Mouse (Mus musculus): ENCODE results near the gene Klf1. TPM values are rescaled to one million over a fixed set of nuclear protein-coding genes. Genes with fewer than 3 reads are reported as not detected.
A peak's percentile ranks its signal among the peaks of the same experiment; 100 is the strongest.

The Klf1 gene
- total RNA-seq, 2 experiments from 2014 or later: not detected

GRCm38 (mm10) chr8:84936041-84936961, 34.6 kb downstream of the Klf1 start:
- no peak for DNase-seq

- DNase-seq: peak; percentile 34
These were observed 35.3 kb downstream of the Klf1 start, which contains the start of gene Mast1 for GRCm38 (mm10) chr8:84936962-84937546. Gene Mast1 (minus strand): TSS chr8:84937359.

GRCm38 (mm10) chr8:84937620-84938485, 36.1 kb downstream of the Klf1 start:
- DNase-seq: no peak

GRCm38 (mm10) chr8:84943699-84944098, 42.0 kb downstream of the Klf1 start:
- DNase-seq: no peak

GRCm38 (mm10) chr8:84944478-84945160, 42.9 kb downstream of the Klf1 start:
- no peak for DNase-seq

DNA sequence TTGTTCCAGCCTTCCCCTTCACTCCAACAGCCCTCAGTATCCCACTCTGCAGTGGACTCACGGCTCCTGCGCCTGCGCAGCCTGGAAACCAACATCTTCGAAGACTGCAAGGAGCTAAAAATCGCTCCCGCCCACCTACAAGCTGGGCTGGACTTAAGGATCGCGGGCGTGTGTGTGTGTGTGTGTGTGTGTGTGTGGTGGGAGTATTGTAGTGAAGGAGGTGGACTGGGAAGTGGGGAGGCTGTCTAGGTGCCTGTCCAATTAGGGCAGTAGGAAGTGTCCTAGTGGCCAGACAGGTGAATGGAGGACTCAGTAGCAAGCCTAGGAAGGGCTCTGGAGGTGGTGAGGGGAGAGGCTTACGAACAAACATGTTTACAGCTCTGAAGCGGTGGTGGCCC, 43.5 kb downstream of the Klf1 start:
- no peak for DNase-seq

DNA sequence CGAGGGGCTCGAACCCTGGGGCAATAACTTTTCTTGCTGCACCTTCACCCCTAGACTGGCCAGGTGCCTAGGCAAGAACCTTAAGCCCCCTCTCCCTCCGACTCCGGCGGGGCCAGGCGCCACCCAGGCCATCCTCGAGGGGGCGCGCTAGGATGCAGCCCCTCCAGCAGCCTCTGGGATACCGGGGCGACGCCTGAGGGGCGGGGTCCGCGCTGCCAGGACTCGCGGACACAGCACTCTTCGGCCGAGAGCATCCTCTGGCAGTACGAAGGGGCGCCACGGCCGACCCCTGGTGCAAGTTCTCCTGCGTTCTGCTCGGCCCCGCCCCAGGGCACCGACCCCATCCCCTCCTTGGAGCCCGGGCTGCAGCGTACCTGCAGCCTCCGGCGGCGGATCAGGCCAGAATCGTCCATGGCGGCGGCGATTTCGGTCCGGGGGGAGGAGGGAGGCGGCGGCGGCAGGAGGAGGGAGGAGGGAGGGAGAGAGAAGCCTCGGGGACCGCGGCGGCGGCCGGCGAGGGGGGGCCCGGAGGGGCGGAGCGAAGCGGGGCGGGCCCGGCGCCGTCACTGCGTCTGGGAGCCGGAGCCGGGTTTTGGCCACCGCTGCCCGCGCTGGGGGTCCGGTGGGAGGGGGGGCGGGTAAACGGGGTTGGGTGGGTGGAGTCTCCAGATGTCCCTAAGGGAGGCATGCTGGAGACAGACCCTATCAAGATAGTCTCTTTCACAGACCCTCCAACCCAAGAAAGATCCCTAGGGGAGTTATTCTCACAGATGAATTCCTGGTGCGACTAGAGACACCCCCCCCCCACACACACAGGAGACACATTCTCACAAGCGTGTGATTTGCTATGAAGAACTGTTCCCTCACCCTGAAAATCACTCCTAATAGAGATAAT, 44.2 kb downstream of the Klf1 start:
- DNase-seq: no peak

GRCm38 (mm10) chr8:84946528-84947240, 45.0 kb downstream of the Klf1 start, which contains the start of gene Rtbdn:
Gene Rtbdn (plus strand): TSS chr8:84946991.
- no peak for DNase-seq

- DNase-seq: no peak
These were observed 45.5 kb downstream of the Klf1 start for GRCm38 (mm10) chr8:84947241-84947545.

DNA sequence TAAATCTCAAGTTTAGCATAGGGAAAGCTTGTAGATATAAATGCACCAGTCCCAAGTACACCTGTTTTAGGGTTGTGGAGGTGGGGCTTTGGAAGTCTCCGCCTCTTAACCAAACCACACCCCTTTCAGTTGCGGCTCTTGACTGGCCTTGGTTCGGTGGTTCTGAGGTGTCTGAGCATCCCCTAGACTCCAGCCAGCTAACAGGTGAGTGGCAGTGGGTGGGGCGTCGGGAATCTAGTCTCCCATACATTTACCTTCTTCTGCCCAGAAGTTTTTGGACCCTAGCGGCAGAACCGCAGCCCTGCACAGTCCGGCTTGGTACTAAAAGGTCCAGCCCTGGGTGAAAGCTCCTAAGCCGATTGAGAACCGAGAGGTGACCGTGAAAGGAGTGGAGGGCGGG, 48.0 kb downstream of the Klf1 start:
- no peak for DNase-seq

- peak; percentile 41 for DNase-seq
These were observed 51.0 kb downstream of the Klf1 start for GRCm38 (mm10) chr8:84952612-84953255.

Small RNAs within 50 kb of the gene (microRNA-seq; reads per million reads assigned to microRNA genes)
- 0 reads per million in 2 experiments for gene Gm24197 (ENCODE audit: borderline replicate concordance in 2 of 2)
- gene Mir7069 (ENCODE audit: borderline replicate concordance in 2 of 2): 0.74 to 1.6 reads per million in 2 experiments

Other genes with a start within 250 kb of the Klf1 start
- 1 to 10 TPM; 5.9 to 7.1 TPM for gene Ier2, start 239.1 kb upstream of the Klf1 start, total RNA-seq (2021)
- 10 to 100 TPM; 36.7 to 40.2 TPM for gene Trmt1, start 215.6 kb upstream of the Klf1 start, total RNA-seq (2021)
- 10 to 100 TPM; 20.0 to 22.2 TPM for gene Nacc1, start 214.1 kb upstream of the Klf1 start, total RNA-seq (2021)
- gene Lyl1, start 200.5 kb upstream of the Klf1 start, total RNA-seq (2021): 1 to 10 TPM; 1.3 to 2.0 TPM
- under 1 TPM; 0.54 to 0.67 TPM for gene G430095P16Rik, start 178.9 kb upstream of the Klf1 start, total RNA-seq (2021)
- gene Nfix, start 101.6 kb upstream of the Klf1 start, total RNA-seq (2021): 100 to 1,000 TPM; 447 to 529 TPM
- gene Dand5, start 79.1 kb upstream of the Klf1 start, total RNA-seq (2021): 1 to 10 TPM; 9.5 to 9.6 TPM
- 10 to 100 TPM; 20.5 to 22.6 TPM for gene Gadd45gip1, start 70.4 kb upstream of the Klf1 start, total RNA-seq (2021)
- 100 to 1,000 TPM; 134 TPM for gene Rad23a, start 61.3 kb upstream of the Klf1 start, total RNA-seq (2021)
- 100 to 1,000 TPM; 178 to 214 TPM for gene Calr, start 55.0 kb upstream of the Klf1 start, total RNA-seq (2021)
- gene Farsa, start 44.9 kb upstream of the Klf1 start, total RNA-seq (2021): 10 to 100 TPM; 21.2 to 24.2 TPM
- gene Syce2, start 29.8 kb upstream of the Klf1 start, total RNA-seq (2021): 1 to 10 TPM in 1 of 2 experiments, under 1 TPM in 1; 0.95 to 1.2 TPM
- gene Gcdh, start 8.0 kb upstream of the Klf1 start, total RNA-seq (2021): 10 to 100 TPM; 34.7 to 34.8 TPM
- 1 to 10 TPM; 4.5 to 5.7 TPM for gene Dnase2a, start 6.6 kb downstream of the Klf1 start, total RNA-seq (2021)
- gene Mast1, start 35.4 kb downstream of the Klf1 start, total RNA-seq (2021): not detected
- gene Rtbdn, start 45.1 kb downstream of the Klf1 start, total RNA-seq (2021): not detected
- not detected for gene Gm49661, start 67.5 kb downstream of the Klf1 start, total RNA-seq (2021)
- gene Prdx2, start 67.7 kb downstream of the Klf1 start, total RNA-seq (2021): 100 to 1,000 TPM; 192 to 200 TPM
- 10 to 100 TPM; 22.2 to 24.7 TPM for gene Rnaseh2a, start 67.8 kb downstream of the Klf1 start, total RNA-seq (2021)
- 1 to 10 TPM; 5.1 to 6.9 TPM for gene Junb, start 76.8 kb downstream of the Klf1 start, total RNA-seq (2021)
- gene Hook2, start 88.7 kb downstream of the Klf1 start, total RNA-seq (2021): 1 to 10 TPM; 1.1 to 1.3 TPM
- gene Best2, start 112.6 kb downstream of the Klf1 start, total RNA-seq (2021): not detected
- gene Asna1, start 123.4 kb downstream of the Klf1 start, total RNA-seq (2021): 10 to 100 TPM; 45.6 to 48.2 TPM
- 10 to 100 TPM; 66.5 to 69.4 TPM for gene Trir, start 124.9 kb downstream of the Klf1 start, total RNA-seq (2021)
- 10 to 100 TPM; 23.5 to 27.9 TPM for gene Tnpo2, start 135.0 kb downstream of the Klf1 start, total RNA-seq (2021)
- gene Fbxw9, start 158.1 kb downstream of the Klf1 start, total RNA-seq (2021): 1 to 10 TPM; 1.8 to 2.2 TPM
- not detected for gene Gm5741, start 166.1 kb downstream of the Klf1 start, total RNA-seq (2021)
- 10 to 100 TPM; 18.6 to 20.3 TPM for gene Dhps, start 169.8 kb downstream of the Klf1 start, total RNA-seq (2021)
- gene Wdr83os, start 178.8 kb downstream of the Klf1 start, total RNA-seq (2021): 10 to 100 TPM; 39.8 to 43.1 TPM
- gene Wdr83, start 179.4 kb downstream of the Klf1 start, total RNA-seq (2021): 10 to 100 TPM; 14.9 to 21.8 TPM
- gene Man2b1, start 181.3 kb downstream of the Klf1 start, total RNA-seq (2021): 10 to 100 TPM in 1 of 2 experiments, 1 to 10 TPM in 1; 7.3 to 12.6 TPM
- gene Zfp791, start 221.2 kb downstream of the Klf1 start, total RNA-seq (2021): 1 to 10 TPM in 1 of 2 experiments, under 1 TPM in 1; 1.00 to 1.4 TPM
- not detected for gene Cks1brt, start 250.0 kb downstream of the Klf1 start, total RNA-seq (2021)